Mouse (Mus musculus): ENCODE measurements at regions not wholly inside any gene's neighbourhood (a gene's known extent, or its start where the extent isn't known, plus 50 kb on each side); places are given as distances from the start of the nearest gene placed in this dataset.

DNA sequence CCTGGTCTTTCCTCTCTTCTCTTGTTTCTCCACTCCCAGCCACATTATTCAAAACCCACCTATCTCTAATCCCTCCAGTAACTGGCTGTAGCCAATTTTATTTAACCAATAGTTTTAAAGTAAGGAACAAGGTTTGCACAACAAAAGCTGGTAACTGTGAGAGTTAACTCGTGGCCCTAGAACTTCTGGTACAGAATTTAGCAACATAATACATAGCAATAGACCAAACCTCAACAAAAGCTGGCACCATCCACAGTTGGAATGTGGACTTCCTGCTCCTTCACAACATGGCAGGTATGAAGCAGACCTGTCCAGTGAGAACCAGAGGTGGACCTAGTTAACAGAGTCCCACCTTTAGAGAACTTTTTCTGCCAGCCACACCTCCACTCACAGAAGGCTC is 695.7 kb upstream of the Car8 start:
- Histone ChIP-seq H3K4me3 (replicated peaks) (no peak overlapping the region), H3K27me3 (replicated peaks) (no peaks in the 10 kb centered on the region), H3K4me2 (no peak overlapping the region), H3K9ac (replicated peaks) (no peak overlapping the region), H3K27ac (replicated peaks) (no peak overlapping the region), H3K36me3 (no peaks in the 10 kb centered on the region), H3K4me1 (peaks cover 10% of the 10 kb centered on the region; the same call in 1 of the 2 replicates), H3K9me3 (replicated peaks) (no peaks in the 10 kb centered on the region)
- no peak for ATAC-seq (ENCODE audit: low FRiP score)
- 84% methylated on average over 1 of the region's 1 CpGs for WGBS

GRCm38 (mm10) chr4:8929346-8929745 is 690.5 kb upstream of the Car8 start:
- Histone ChIP-seq H3K27me3 (replicated peaks) (no peaks in the 10 kb centered on the region), H3K4me3 (replicated peaks) (no peak overlapping the region), H3K4me1 (no peaks in the 10 kb centered on the region), H3K9ac (replicated peaks) (no peak overlapping the region), H3K9me3 (replicated peaks) (no peaks in the 10 kb centered on the region), H3K36me3 (no peaks in the 10 kb centered on the region), H3K4me2 (no peak overlapping the region), H3K27ac (replicated peaks) (no peak overlapping the region)
- no peak for ATAC-seq (ENCODE audit: low FRiP score)
- 70% methylated on average over 4 of the region's 4 CpGs for WGBS

GRCm38 (mm10) chr4:8928551-8929305 is 689.9 kb upstream of the Car8 start:
- H3K9me3 ChIP-seq (replicated peaks) = no peaks in the 10 kb centered on the region
- no peak overlapping the region for H3K4me3 ChIP-seq (replicated peaks)
- ATAC-seq (ENCODE audit: low FRiP score) = no peak
- no peaks in the 10 kb centered on the region for H3K27me3 ChIP-seq (replicated peaks)
- H3K36me3 ChIP-seq = no peaks in the 10 kb centered on the region
- H3K4me1 ChIP-seq = no peaks in the 10 kb centered on the region
- H3K4me2 ChIP-seq = no peak overlapping the region
- H3K9ac ChIP-seq (replicated peaks) = no peak overlapping the region
- WGBS = 75% methylated on average over 17 of the region's 17 CpGs
- no peak overlapping the region for H3K27ac ChIP-seq (replicated peaks)

GRCm38 (mm10) chr4:8927276-8927906 is 688.5 kb upstream of the Car8 start:
- no peak overlapping the region for H3K27ac ChIP-seq (replicated peaks)
- WGBS = 36% methylated on average over 8 of the region's 8 CpGs
- H3K9me3 ChIP-seq (replicated peaks) = no peaks in the 10 kb centered on the region
- no peak overlapping the region for H3K4me3 ChIP-seq (replicated peaks)
- no peaks in the 10 kb centered on the region for H3K27me3 ChIP-seq (replicated peaks)
- ATAC-seq (ENCODE audit: low FRiP score) = no peak
- H3K9ac ChIP-seq (replicated peaks) = no peak overlapping the region
- no peak overlapping the region for H3K4me2 ChIP-seq
- H3K4me1 ChIP-seq = peaks cover 4% of the 10 kb centered on the region; the same call in 1 of the 2 replicates
- no peaks in the 10 kb centered on the region for H3K36me3 ChIP-seq

GRCm38 (mm10) chr4:8926642-8927275 is 687.9 kb upstream of the Car8 start:
- Histone ChIP-seq H3K36me3 (no peaks in the 10 kb centered on the region), H3K4me3 (replicated peaks) (no peak overlapping the region), H3K9me3 (replicated peaks) (no peaks in the 10 kb centered on the region), H3K27ac (replicated peaks) (no peak overlapping the region), H3K9ac (replicated peaks) (no peak overlapping the region), H3K27me3 (replicated peaks) (no peaks in the 10 kb centered on the region), H3K4me2 (no peak overlapping the region), H3K4me1 (peaks cover 10% of the 10 kb centered on the region)
- no peak for ATAC-seq (ENCODE audit: low FRiP score)
- 47% methylated on average over 9 of the region's 9 CpGs for WGBS

GRCm38 (mm10) chr4:8922695-8923363 is 684.0 kb upstream of the Car8 start:
- 52% methylated on average over 8 of the region's 8 CpGs for WGBS
- H3K4me3 ChIP-seq (replicated peaks) = no peak overlapping the region
- H3K27ac ChIP-seq (replicated peaks) = no peak overlapping the region
- H3K4me1 ChIP-seq = peaks cover 17% of the 10 kb centered on the region
- H3K27me3 ChIP-seq (replicated peaks) = no peaks in the 10 kb centered on the region
- no peak for ATAC-seq (ENCODE audit: low FRiP score)
- no peaks in the 10 kb centered on the region for H3K36me3 ChIP-seq
- H3K4me2 ChIP-seq = no peak overlapping the region
- H3K9me3 ChIP-seq (replicated peaks) = no peaks in the 10 kb centered on the region
- H3K9ac ChIP-seq (replicated peaks) = no peak overlapping the region

- Histone ChIP-seq H3K9ac (replicated peaks) (0 out of 2 replicates have a peak overlapping the region, but pooled peaks have one; percentile 1), H3K9me3 (replicated peaks) (no peaks in the 10 kb centered on the region), H3K27ac (replicated peaks) (no peak overlapping the region), H3K27me3 (replicated peaks) (no peaks in the 10 kb centered on the region), H3K36me3 (no peaks in the 10 kb centered on the region), H3K4me3 (replicated peaks) (peak overlapping the region; percentile 24), H3K4me2 (peak overlapping the region; percentile 53), H3K4me1 (peaks cover 17% of the 10 kb centered on the region)
- ATAC-seq (ENCODE audit: low FRiP score) = 0 out of 2 replicates have a peak, but pooled peaks have one; percentile 50
- WGBS = 7% methylated on average over 31 of the region's 31 CpGs
Observed at GRCm38 (mm10) chr4:8921477-8922385, 682.9 kb upstream of the Car8 start.

DNA sequence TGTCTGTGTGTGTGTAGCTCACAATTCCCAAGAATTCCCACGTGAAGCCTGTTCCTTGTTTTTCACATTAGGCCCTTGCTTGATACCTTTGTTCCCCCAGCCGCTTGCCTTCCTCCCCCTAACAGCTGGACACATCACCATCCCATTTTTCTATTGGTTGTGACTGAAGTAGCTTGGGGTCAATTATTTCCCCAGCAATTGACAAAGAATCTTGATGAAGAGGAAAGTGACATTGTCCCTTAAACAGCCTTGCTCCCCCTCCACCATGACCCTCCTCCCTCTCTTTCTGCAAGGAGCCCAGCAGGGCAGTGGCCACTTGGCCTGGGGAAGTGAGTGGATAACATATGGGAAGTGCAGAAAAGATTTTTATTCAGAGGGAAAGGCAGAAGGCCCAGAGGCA is 681.5 kb upstream of the Car8 start:
- H3K27me3 ChIP-seq (replicated peaks) = no peaks in the 10 kb centered on the region
- no peak overlapping the region for H3K9ac ChIP-seq (replicated peaks)
- 24% methylated on average over 2 of the region's 2 CpGs for WGBS
- no peaks in the 10 kb centered on the region for H3K9me3 ChIP-seq (replicated peaks)
- peaks cover 17% of the 10 kb centered on the region for H3K4me1 ChIP-seq
- H3K4me2 ChIP-seq = no peak overlapping the region
- no peak for ATAC-seq (ENCODE audit: low FRiP score)
- H3K27ac ChIP-seq (replicated peaks) = no peak overlapping the region
- H3K36me3 ChIP-seq = no peaks in the 10 kb centered on the region
- no peak overlapping the region for H3K4me3 ChIP-seq (replicated peaks)

DNA sequence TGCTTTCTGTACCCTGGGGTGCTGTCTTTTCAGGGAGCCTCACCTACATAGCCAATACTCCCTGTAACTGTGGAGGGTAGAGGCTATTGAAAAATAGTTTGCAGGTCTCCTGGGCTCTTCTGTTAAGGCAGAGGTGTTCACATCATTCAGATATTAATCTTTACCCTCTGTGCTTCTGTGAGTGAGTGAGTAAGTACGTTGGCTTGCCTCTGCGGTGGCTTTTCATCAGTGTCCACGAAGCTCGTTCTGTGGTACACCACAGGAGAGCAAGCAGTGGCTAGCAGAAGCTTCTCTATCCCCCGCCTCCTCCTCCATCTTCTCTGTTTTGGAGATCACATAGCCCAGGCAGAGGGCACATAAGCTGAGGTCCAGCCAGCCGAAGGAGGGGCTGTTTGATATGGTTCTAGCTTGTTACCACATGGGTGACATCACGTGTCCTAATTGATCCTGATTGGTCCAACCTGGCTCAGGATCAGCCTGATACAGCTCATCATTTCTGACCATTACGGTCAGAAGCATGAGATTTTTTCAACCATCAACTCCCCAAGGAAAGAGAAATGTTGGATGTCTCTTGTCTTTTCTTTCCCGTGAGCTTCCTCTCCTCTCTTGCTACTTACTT is 680.6 kb upstream of the Car8 start:
- Histone ChIP-seq H3K36me3 (no peaks in the 10 kb centered on the region), H3K9ac (replicated peaks) (no peak overlapping the region), H3K27me3 (replicated peaks) (no peaks in the 10 kb centered on the region), H3K4me1 (peaks cover 17% of the 10 kb centered on the region), H3K4me3 (replicated peaks) (no peak overlapping the region), H3K9me3 (replicated peaks) (no peaks in the 10 kb centered on the region), H3K27ac (replicated peaks) (no peak overlapping the region), H3K4me2 (no peak overlapping the region)
- no peak for ATAC-seq (ENCODE audit: low FRiP score)
- 76% methylated on average over 9 of the region's 9 CpGs for WGBS
